Mouse (Mus musculus): ENCODE results near the gene Aftph. TPM values are rescaled to one million over a fixed set of nuclear protein-coding genes. Genes with fewer than 3 reads are reported as not detected.
A peak's percentile ranks its signal among the peaks of the same experiment; 100 is the strongest.

Gene Aftph
- polyA plus RNA-seq, 1 experiment from 2014 or later = 26.5 TPM

- Histone ChIP-seq H3K9ac (ENCODE audit: low read depth, low read length) (0 out of 2 replicates have a peak overlapping the region, but pooled peaks have one; percentile 25), H3K4me2 (no peak overlapping the region), H3K4me3 (ENCODE audit: low read depth, low read length) (no peak overlapping the region), H3K9me3 (ENCODE audit: control insufficient read depth, low read length) (no peaks in the 10 kb centered on the region), H3K36me3 (ENCODE audit: control insufficient read depth, insufficient read depth, low read length) (peaks cover 12% of the 10 kb centered on the region), H3K4me1 (replicated peaks; ENCODE audit: control insufficient read depth, insufficient read depth, low read length) (peaks cover 18% of the 10 kb centered on the region), H3K27ac (ENCODE audit: low read depth, low read length) (no peak overlapping the region), H3K27me3 (replicated peaks; ENCODE audit: control insufficient read depth, insufficient read depth, low read length) (no peaks in the 10 kb centered on the region)
- DNase-seq (ENCODE audit: low spot score) (no peak), ATAC-seq (replicated peaks; ENCODE audit: low FRiP score) (no peak)
- 56% methylated on average over 19 of the region's 19 CpGs for whole genome bisulfite sequencing
Measured at GRCm38 (mm10) chr11:20647902-20648625, 93.3 kb downstream of the Aftph start.

- no peak overlapping the region for H3K4me3 ChIP-seq (ENCODE audit: low read depth, low read length)
- DNase-seq (ENCODE audit: low spot score) (no peak), ATAC-seq (replicated peaks; ENCODE audit: low FRiP score) (no peak)
- WGBS = 72% methylated on average over 10 of the region's 10 CpGs
- no peaks in the 10 kb centered on the region for H3K27me3 ChIP-seq (replicated peaks; ENCODE audit: control insufficient read depth, insufficient read depth, low read length)
- peaks cover 12% of the 10 kb centered on the region for H3K36me3 ChIP-seq (ENCODE audit: control insufficient read depth, insufficient read depth, low read length)
- H3K27ac ChIP-seq (ENCODE audit: low read depth, low read length) = no peak overlapping the region
- H3K9ac ChIP-seq (ENCODE audit: low read depth, low read length) = no peak overlapping the region
- H3K4me1 ChIP-seq (replicated peaks; ENCODE audit: control insufficient read depth, insufficient read depth, low read length) = peaks cover 19% of the 10 kb centered on the region
- H3K4me2 ChIP-seq = no peak overlapping the region
- no peaks in the 10 kb centered on the region for H3K9me3 ChIP-seq (ENCODE audit: control insufficient read depth, low read length)
Measured at GRCm38 (mm10) chr11:20646986-20647726, 94.2 kb downstream of the Aftph start.

GRCm38 (mm10) chr11:20646142-20646541, 95.2 kb downstream of the Aftph start:
- ATAC-seq (replicated peaks; ENCODE audit: low FRiP score) = no peak
- DNase-seq (ENCODE audit: low spot score) = no peak
- H3K4me2 ChIP-seq = no peak overlapping the region
- peaks cover 12% of the 10 kb centered on the region for H3K36me3 ChIP-seq (ENCODE audit: control insufficient read depth, insufficient read depth, low read length)
- no peak overlapping the region for H3K4me3 ChIP-seq (ENCODE audit: low read depth, low read length)
- H3K27me3 ChIP-seq (replicated peaks; ENCODE audit: control insufficient read depth, insufficient read depth, low read length) = no peaks in the 10 kb centered on the region
- 73% methylated on average over 6 of the region's 6 CpGs for WGBS
- H3K4me1 ChIP-seq (replicated peaks; ENCODE audit: control insufficient read depth, insufficient read depth, low read length) = peaks cover 21% of the 10 kb centered on the region
- no peaks in the 10 kb centered on the region for H3K9me3 ChIP-seq (ENCODE audit: control insufficient read depth, low read length)
- H3K9ac ChIP-seq (ENCODE audit: low read depth, low read length) = no peak overlapping the region
- no peak overlapping the region for H3K27ac ChIP-seq (ENCODE audit: low read depth, low read length)

- no peak for DNase-seq (ENCODE audit: low spot score)
- Histone ChIP-seq H3K9me3 (ENCODE audit: control insufficient read depth, low read length) (no peaks in the 10 kb centered on the region), H3K9ac (ENCODE audit: low read depth, low read length) (no peak overlapping the region), H3K4me2 (no peak overlapping the region), H3K27ac (ENCODE audit: low read depth, low read length) (no peak overlapping the region), H3K4me3 (ENCODE audit: low read depth, low read length) (no peak overlapping the region), H3K4me1 (replicated peaks; ENCODE audit: control insufficient read depth, insufficient read depth, low read length) (peaks cover 25% of the 10 kb centered on the region), H3K27me3 (replicated peaks; ENCODE audit: control insufficient read depth, insufficient read depth, low read length) (no peaks in the 10 kb centered on the region), H3K36me3 (ENCODE audit: control insufficient read depth, insufficient read depth, low read length) (peaks cover 12% of the 10 kb centered on the region)
- 77% methylated on average over 3 of the region's 3 CpGs for WGBS
- no peak for ATAC-seq (replicated peaks; ENCODE audit: low FRiP score)
Measured at GRCm38 (mm10) chr11:20645521-20645920, 95.9 kb downstream of the Aftph start.

- no peaks in the 10 kb centered on the region for H3K27me3 ChIP-seq (replicated peaks; ENCODE audit: control insufficient read depth, insufficient read depth, low read length)
- no peak for ATAC-seq (replicated peaks; ENCODE audit: low FRiP score)
- H3K36me3 ChIP-seq (ENCODE audit: control insufficient read depth, insufficient read depth, low read length) = peaks cover 11% of the 10 kb centered on the region
- peaks cover 31% of the 10 kb centered on the region for H3K4me1 ChIP-seq (replicated peaks; ENCODE audit: control insufficient read depth, insufficient read depth, low read length)
- H3K4me2 ChIP-seq = no peak overlapping the region
- no peak overlapping the region for H3K27ac ChIP-seq (ENCODE audit: low read depth, low read length)
- H3K9me3 ChIP-seq (ENCODE audit: control insufficient read depth, low read length) = no peaks in the 10 kb centered on the region
- DNase-seq (ENCODE audit: low spot score) = no peak
- WGBS = 60% methylated on average over 6 of the region's 6 CpGs
- H3K4me3 ChIP-seq (ENCODE audit: low read depth, low read length) = no peak overlapping the region
- no peak overlapping the region for H3K9ac ChIP-seq (ENCODE audit: low read depth, low read length)
Measured at GRCm38 (mm10) chr11:20644872-20645271, 96.5 kb downstream of the Aftph start.

GRCm38 (mm10) chr11:20644166-20644565, 97.2 kb downstream of the Aftph start:
- H3K27me3 ChIP-seq (replicated peaks; ENCODE audit: control insufficient read depth, insufficient read depth, low read length) = no peaks in the 10 kb centered on the region
- ATAC-seq (replicated peaks; ENCODE audit: low FRiP score) = no peak
- WGBS = 71% methylated on average over 1 of the region's 1 CpGs
- peaks cover 37% of the 10 kb centered on the region for H3K4me1 ChIP-seq (replicated peaks; ENCODE audit: control insufficient read depth, insufficient read depth, low read length)
- H3K4me3 ChIP-seq (ENCODE audit: low read depth, low read length) = no peak overlapping the region
- no peak overlapping the region for H3K9ac ChIP-seq (ENCODE audit: low read depth, low read length)
- H3K4me2 ChIP-seq = no peak overlapping the region
- no peak for DNase-seq (ENCODE audit: low spot score)
- no peaks in the 10 kb centered on the region for H3K9me3 ChIP-seq (ENCODE audit: control insufficient read depth, low read length)
- peaks cover 9% of the 10 kb centered on the region for H3K36me3 ChIP-seq (ENCODE audit: control insufficient read depth, insufficient read depth, low read length)
- H3K27ac ChIP-seq (ENCODE audit: low read depth, low read length) = no peak overlapping the region

GRCm38 (mm10) chr11:20643161-20643560, 98.2 kb downstream of the Aftph start:
- H3K9ac ChIP-seq (ENCODE audit: low read depth, low read length) = no peak overlapping the region
- no peaks in the 10 kb centered on the region for H3K9me3 ChIP-seq (ENCODE audit: control insufficient read depth, low read length)
- WGBS = 68% methylated on average over 5 of the region's 5 CpGs
- no peak overlapping the region for H3K4me2 ChIP-seq
- H3K36me3 ChIP-seq (ENCODE audit: control insufficient read depth, insufficient read depth, low read length) = peaks cover 5% of the 10 kb centered on the region
- peaks cover 42% of the 10 kb centered on the region for H3K4me1 ChIP-seq (replicated peaks; ENCODE audit: control insufficient read depth, insufficient read depth, low read length)
- no peak overlapping the region for H3K27ac ChIP-seq (ENCODE audit: low read depth, low read length)
- DNase-seq (ENCODE audit: low spot score) (no peak), ATAC-seq (replicated peaks; ENCODE audit: low FRiP score) (no peak)
- no peaks in the 10 kb centered on the region for H3K27me3 ChIP-seq (replicated peaks; ENCODE audit: control insufficient read depth, insufficient read depth, low read length)
- H3K4me3 ChIP-seq (ENCODE audit: low read depth, low read length) = no peak overlapping the region

- no peak overlapping the region for H3K9ac ChIP-seq (ENCODE audit: low read depth, low read length)
- H3K27me3 ChIP-seq (replicated peaks; ENCODE audit: control insufficient read depth, insufficient read depth, low read length) = no peaks in the 10 kb centered on the region
- ATAC-seq (replicated peaks; ENCODE audit: low FRiP score) (no peak), DNase-seq (ENCODE audit: low spot score) (no peak)
- no peak overlapping the region for H3K4me2 ChIP-seq
- no peaks in the 10 kb centered on the region for H3K9me3 ChIP-seq (ENCODE audit: control insufficient read depth, low read length)
- H3K4me1 ChIP-seq (replicated peaks; ENCODE audit: control insufficient read depth, insufficient read depth, low read length) = peaks cover 34% of the 10 kb centered on the region
- no peak overlapping the region for H3K27ac ChIP-seq (ENCODE audit: low read depth, low read length)
- 86% methylated on average over 5 of the region's 5 CpGs for WGBS
- H3K4me3 ChIP-seq (ENCODE audit: low read depth, low read length) = no peak overlapping the region
- H3K36me3 ChIP-seq (ENCODE audit: control insufficient read depth, insufficient read depth, low read length) = no peaks in the 10 kb centered on the region
Measured at GRCm38 (mm10) chr11:20642321-20642720, 99.1 kb downstream of the Aftph start.

Measured in liver, embryonic 11.5 days (tissue).